Mouse (Mus musculus) stomach, embryonic 16.5 days (tissue): ENCODE results near the gene Slco6c1. TPM values are rescaled to one million over a fixed set of nuclear protein-coding genes. Genes with fewer than 3 reads are reported as not detected.

ENCODE experiments used
- ATAC-seq: fragments of 200-750 bp; cut with Nextera tagmentation; 2 replicates; pipeline ENCODE4 v1.8.0; 2017; ENCODE audit warnings: moderate number of reproducible peaks, moderate TSS enrichment; ENCODE audit not compliant: insufficient read depth, low FRiP score
- H3K27ac ChIP-seq: fragments of 300-500 bp; sonication (generic); 2 replicates; pipeline ENCODE4 v1.5.1; 2014; ENCODE audit warnings: low read length
- H3K27me3 ChIP-seq: fragments of 300-500 bp; sonication (generic); 2 replicates; pipeline ENCODE4 v1.6.1; 2014; ENCODE audit warnings: low read length, control low read depth, mixed read lengths; ENCODE audit not compliant: control insufficient read depth, insufficient read depth
- H3K36me3 ChIP-seq: fragments of 300-500 bp; sonication (generic); 2 replicates; pipeline ENCODE4 v1.6.1; 2014; ENCODE audit warnings: low read length; ENCODE audit not compliant: control insufficient read depth, insufficient read depth
- H3K4me1 ChIP-seq: fragments of 300-500 bp; sonication (generic); 2 replicates; pipeline ENCODE4 v1.6.1; 2014; ENCODE audit warnings: low read length, control low read depth, mixed read lengths; ENCODE audit not compliant: control insufficient read depth, insufficient read depth
- H3K4me2 ChIP-seq: fragments of 300-500 bp; sonication (generic); 2 replicates; pipeline ENCODE4 v1.6.1; 2014; ENCODE audit warnings: low read depth, low read length, mixed read lengths
- H3K4me3 ChIP-seq: fragments of 300-500 bp; sonication (generic); replicated peaks from 2 replicates; pipeline ENCODE4 v1.5.1; 2014; ENCODE audit warnings: mild to moderate bottlenecking, low read length
- H3K9ac ChIP-seq: fragments of 300-500 bp; sonication (generic); 2 replicates; pipeline ENCODE4 v1.6.1; 2014; ENCODE audit warnings: low read length
- H3K9me3 ChIP-seq: fragments of 300-500 bp; sonication (generic); replicated peaks from 2 replicates; pipeline ENCODE4 v1.6.1; 2016; ENCODE audit warnings: low read length, control low read depth; ENCODE audit not compliant: control insufficient read depth
- WGBS: fragments of 180-500 bp; shearing (Covaris S2); extraction: QIAGEN DNeasy Blood & Tissue Kit; methylation state at CpG from one replicate; pipeline ENCODE4 v1.1.7; 2014; 5-methylcytosine and 5-hydroxymethylcytosine counted together
- polyA plus RNA-seq: library from polyadenylated mRNA; unstranded; fragments of >200 nt; fragmentation: Nextera tagmentation; extraction: Ambion mirVana; gene quantifications from 2 replicates; pipeline ENCODE4 v1.2.1, GENCODE M21; 2015

Gene Slco6c1
- polyA plus RNA-seq, result not detected in 2 replicates

DNA sequence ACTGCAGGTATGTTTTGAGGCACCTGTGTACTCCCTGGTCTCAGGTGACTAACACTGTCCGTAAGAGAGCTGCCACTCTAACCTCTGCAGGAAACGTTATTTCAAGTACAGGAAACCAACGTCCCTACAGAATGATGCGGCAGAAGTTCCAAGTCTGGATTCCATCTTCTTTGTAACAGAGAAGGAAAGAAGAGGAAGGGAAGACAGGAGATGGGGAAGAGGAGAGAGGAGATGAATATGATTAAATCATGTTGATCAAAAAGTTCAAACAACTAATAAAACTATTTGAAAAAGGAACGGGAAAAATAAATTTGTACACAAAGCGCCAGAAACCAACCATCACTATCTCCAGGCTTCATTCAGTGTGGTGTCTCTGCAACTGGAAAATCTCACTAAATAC, at the start of gene Slco6c1:
Slco6c1 (minus strand) TSS at position 101 of the 400 bp plus-strand sequence.
- ATAC-seq, result no peak
- Histone ChIP-seq H3K9me3 (no peaks in the 10 kb centered on the region), H3K4me3 (no peak within 1 kb of the TSS), H3K4me2 (no peak within 1 kb of the TSS), H3K9ac (no peak within 1 kb of the TSS), H3K27ac (no peak within 1 kb of the TSS), H3K27me3 (no peaks in the 10 kb centered on the region), H3K36me3 (no peaks in the 10 kb centered on the region), H3K4me1 (no peaks in the 10 kb centered on the region)
- 85% methylated on average over 6 of the region's 6 CpGs for WGBS

GRCm38 (mm10) chr1:97038982-97039381, 89.1 kb downstream of the Slco6c1 start:
- Histone ChIP-seq H3K27ac (no peak overlapping the region), H3K27me3 (no peaks in the 10 kb centered on the region), H3K9ac (no peak overlapping the region), H3K36me3 (no peaks in the 10 kb centered on the region), H3K4me3 (no peak overlapping the region), H3K9me3 (no peaks in the 10 kb centered on the region), H3K4me2 (no peak overlapping the region), H3K4me1 (no peaks in the 10 kb centered on the region)
- no peak for ATAC-seq
- WGBS, result 39% methylated on average over 1 of the region's 1 CpGs

DNA sequence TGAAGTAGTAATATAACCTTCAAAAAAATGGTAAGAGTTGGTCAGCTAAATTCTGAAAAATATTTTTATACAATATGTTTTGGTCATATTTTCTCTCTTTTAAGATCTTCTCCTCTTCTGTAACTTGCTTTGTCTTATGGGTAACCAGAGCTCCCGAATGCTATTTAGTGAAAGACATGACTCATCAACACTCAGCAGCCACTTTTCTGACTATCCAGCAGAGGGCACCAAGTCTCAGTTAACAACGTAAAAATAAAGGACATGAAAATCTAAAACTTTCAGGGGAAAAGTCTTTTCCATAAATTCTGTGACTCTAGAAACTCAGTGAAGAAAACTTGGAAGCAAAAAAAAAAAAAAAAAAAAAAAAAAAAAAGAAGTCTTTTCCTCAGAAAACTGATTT, 89.6 kb downstream of the Slco6c1 start:
- no peak for ATAC-seq
- no peaks in the 10 kb centered on the region for H3K9me3 ChIP-seq
- no peak overlapping the region for H3K9ac ChIP-seq
- no peak overlapping the region for H3K27ac ChIP-seq
- no peaks in the 10 kb centered on the region for H3K36me3 ChIP-seq
- H3K4me3 ChIP-seq, result no peak overlapping the region
- H3K4me1 ChIP-seq, result no peaks in the 10 kb centered on the region
- no peak overlapping the region for H3K4me2 ChIP-seq
- 3% methylated on average over 2 of the region's 2 CpGs for WGBS
- H3K27me3 ChIP-seq, result no peaks in the 10 kb centered on the region

DNA sequence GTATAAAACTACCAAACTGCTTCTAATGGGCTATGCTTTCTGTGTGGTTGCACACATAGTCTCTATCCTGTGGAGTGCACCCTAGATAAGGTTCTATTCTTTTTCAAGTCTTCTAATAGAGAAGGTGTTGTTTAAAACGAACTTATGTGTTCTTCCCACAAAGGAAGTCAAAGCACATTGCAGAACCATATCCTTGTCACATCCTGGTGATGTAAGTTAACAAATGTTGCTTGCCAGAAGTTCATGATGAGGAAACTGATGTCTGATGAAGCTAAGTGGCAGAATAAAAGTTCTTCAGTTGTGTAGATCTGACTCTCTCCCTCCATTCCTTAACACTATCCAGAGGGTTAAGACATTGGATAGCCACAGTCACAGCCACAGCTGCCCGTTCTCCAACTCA, 90.1 kb downstream of the Slco6c1 start:
- no peak overlapping the region for H3K9ac ChIP-seq
- no peaks in the 10 kb centered on the region for H3K4me1 ChIP-seq
- ATAC-seq, result no peak
- H3K4me3 ChIP-seq, result no peak overlapping the region
- no peaks in the 10 kb centered on the region for H3K9me3 ChIP-seq
- no peaks in the 10 kb centered on the region for H3K36me3 ChIP-seq
- no peaks in the 10 kb centered on the region for H3K27me3 ChIP-seq
- WGBS, result 71% methylated on average over 2 of the region's 2 CpGs
- no peak overlapping the region for H3K27ac ChIP-seq
- H3K4me2 ChIP-seq, result no peak overlapping the region

DNA sequence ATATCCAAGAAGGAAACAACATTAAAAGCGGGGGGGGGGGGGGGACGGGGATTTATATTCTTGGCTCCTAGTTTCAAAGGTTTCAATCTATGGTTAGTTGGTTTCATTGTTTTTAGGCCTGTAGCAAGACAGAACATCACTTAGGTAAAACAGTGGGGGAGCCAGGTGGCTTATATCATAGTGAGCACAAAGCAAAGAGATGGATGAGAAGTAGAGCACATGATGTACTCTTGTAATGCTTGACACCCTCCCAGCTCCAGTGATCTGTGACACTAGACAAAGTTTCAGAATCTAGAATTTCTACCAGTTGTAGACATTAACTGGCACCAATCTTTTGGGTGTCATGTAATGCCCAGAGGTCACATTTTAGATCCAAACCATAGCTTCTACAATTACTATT, 106.7 kb downstream of the Slco6c1 start:
- Histone ChIP-seq H3K4me1 (no peaks in the 10 kb centered on the region), H3K36me3 (no peaks in the 10 kb centered on the region), H3K9ac (no peak overlapping the region), H3K9me3 (no peaks in the 10 kb centered on the region), H3K4me3 (no peak overlapping the region), H3K4me2 (no peak overlapping the region), H3K27me3 (no peaks in the 10 kb centered on the region), H3K27ac (no peak overlapping the region)
- ATAC-seq, result no peak
- 83% methylated on average over 2 of the region's 2 CpGs for WGBS

GRCm38 (mm10) chr1:97019404-97019803, 108.7 kb downstream of the Slco6c1 start:
- Histone ChIP-seq H3K4me3 (no peak overlapping the region), H3K36me3 (no peaks in the 10 kb centered on the region), H3K27ac (no peak overlapping the region), H3K9me3 (no peaks in the 10 kb centered on the region), H3K4me2 (no peak overlapping the region), H3K27me3 (no peaks in the 10 kb centered on the region), H3K9ac (no peak overlapping the region), H3K4me1 (no peaks in the 10 kb centered on the region)
- WGBS, result 40% methylated on average over 1 of the region's 1 CpGs
- no peak for ATAC-seq

DNA sequence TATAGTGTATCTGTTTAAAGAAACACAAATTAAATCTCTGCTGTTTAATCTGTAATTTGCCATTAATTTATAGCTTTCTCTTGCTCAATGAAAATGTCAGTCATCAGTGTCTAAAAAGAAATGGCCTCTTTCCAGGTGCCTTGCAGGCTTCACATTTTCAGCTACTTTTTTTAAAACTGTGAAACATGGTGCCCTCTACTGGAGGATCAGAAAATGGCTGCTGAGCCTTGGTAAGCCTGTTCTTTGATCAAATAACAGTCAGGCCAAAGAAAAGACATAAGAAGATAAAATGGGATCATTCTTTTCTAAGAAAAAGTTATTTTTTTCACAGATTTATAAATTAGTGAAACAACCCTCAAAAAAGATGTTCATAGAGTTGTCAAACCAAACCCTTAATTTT, 109.1 kb downstream of the Slco6c1 start:
- ATAC-seq, result no peak

More for the DNA sequence above, 109.1 kb downstream of the Slco6c1 start:
- H3K4me3 ChIP-seq, result no peak overlapping the region
- H3K9ac ChIP-seq, result no peak overlapping the region
- no peak overlapping the region for H3K4me2 ChIP-seq
- H3K36me3 ChIP-seq, result no peaks in the 10 kb centered on the region
- H3K27me3 ChIP-seq, result no peaks in the 10 kb centered on the region
- H3K9me3 ChIP-seq, result no peaks in the 10 kb centered on the region
- no peak overlapping the region for H3K27ac ChIP-seq
- no peaks in the 10 kb centered on the region for H3K4me1 ChIP-seq
